Mouse (Mus musculus) fibroblast of lung, adult 2 months (primary cell): ENCODE measurements around the gene Zmynd11.
A peak's percentile ranks its signal among the peaks of the same experiment; 100 is the strongest.

Source experiments
- DNase-seq: peaks from one replicate; pipeline ENCODE4 v3.0.0-alpha.2; 2011; ENCODE audit warnings: low read depth

Zmynd11 gene

DNA sequence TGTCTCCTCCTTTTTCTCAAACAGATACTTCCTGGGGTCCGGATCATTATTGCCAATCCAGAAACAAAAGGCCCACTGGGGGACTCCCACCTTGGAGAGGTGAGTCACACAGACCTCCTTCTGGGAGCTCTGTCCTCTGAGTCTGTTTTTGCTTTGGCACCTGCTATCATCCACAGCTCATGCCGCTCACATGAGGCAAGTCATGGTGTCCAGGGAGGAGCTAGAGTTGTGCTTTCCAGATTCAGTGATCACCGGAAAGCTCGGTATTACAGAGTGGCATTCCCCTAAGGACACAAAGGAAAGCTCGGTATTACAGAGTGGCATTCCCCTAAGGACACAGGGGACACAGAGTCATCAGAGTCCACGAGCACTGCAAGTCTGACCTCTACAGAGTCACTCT is 108.5 kb downstream of the Zmynd11 start:
- DNase-seq = no peak

- DNase-seq = no peak
Measured at GRCm38 (mm10) chr13:9653018-9653417, 112.1 kb downstream of the Zmynd11 start.

DNA sequence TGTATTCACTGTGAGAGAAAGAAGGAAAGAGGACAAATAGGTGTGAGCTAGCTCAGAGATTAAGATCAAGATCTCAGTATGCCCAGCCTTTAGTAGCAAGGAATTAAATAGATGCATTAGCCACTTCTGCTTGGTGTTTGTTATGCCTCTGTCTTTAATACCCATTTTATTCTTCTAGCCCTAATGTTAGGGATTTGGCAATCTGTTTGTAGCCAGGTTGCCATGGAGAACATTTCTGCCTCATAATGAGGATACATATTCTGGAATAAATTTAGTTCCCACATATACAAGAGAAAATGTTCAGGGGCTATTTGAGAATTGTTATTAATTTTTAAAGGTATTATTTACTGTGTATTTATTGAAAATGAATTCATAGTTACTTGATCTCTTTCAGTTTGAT is 114.5 kb downstream of the Zmynd11 start:
- no peak for DNase-seq

DNA sequence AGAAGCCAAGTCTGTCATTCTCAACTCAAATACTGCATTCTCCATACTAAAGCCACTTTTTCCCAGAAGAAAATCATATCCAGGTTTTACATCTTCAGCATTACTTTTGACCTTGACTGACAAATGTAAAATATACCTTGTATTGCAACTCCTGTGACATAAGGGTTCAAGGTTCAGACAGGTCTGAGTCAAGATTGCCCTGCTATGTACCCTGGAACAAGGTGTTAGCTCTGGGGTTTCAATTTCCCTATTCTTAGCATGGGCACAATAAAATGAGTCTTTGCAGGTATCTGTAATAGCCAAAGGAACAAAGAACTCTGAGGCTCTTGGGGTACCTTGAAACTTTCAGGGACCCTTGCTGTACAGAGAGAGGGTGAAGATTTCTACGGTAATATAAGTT is 115.2 kb downstream of the Zmynd11 start:
- no peak for DNase-seq

DNA sequence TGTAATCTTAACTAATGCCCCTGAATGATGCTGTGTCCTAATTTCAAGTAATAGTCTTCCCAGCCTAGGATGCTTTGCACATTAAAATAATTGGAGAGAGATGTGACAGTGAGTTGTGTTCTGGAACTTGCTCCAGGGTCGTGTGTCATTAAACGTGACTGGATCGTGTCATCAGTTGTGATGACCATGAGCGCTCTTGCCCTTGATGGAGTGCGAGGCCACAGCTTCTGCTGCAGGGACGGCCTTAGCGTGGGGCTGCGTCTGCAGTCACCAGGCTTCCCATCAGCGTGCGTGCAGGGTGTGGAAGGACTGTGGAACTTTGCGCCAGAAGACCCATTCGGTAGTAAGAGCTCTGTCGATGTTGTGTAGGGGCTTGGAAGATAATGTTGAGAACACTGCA is 116.4 kb downstream of the Zmynd11 start:
- no peak for DNase-seq

DNA sequence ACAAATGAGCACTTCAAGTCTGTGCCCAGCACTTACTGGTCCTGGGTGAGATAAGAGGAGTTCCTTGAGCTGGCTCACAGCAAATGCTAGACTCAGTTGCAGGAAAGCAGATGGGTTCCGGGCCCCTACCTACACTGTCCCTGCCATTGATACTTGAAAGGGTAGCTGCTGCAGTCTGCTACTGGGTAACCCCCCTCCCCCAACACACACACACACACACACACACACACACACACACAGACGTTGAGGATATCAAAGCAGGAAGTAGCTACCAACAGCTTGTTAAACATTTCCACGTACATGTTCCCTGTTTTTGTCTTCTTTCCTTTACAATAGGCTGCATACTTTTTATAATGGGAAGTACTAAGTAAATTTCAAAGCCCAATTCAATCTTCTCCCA is 127.2 kb downstream of the Zmynd11 start:
- DNase-seq = no peak

DNA sequence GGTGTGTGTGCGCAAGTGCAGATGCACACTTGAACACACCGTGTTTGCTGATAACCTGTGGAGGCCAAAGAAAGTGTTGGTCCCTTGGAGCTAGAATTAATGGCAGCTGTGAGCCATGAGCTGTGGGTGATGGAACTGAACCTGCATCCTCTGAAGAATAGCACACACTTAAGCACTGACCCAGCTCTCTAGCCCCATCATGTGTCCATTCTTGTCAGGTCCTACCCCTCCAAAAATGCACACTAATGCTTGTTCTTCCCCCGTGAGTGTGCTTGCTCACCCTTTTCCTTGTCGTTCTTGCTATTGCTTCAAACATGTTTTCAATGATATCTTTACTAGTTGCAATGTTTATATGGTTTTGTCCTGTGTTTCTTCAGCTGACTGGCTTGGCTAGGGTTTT is 128.6 kb downstream of the Zmynd11 start:
- DNase-seq = peak; percentile 23

- DNase-seq = no peak
Measured at GRCm38 (mm10) chr13:9635951-9636350, 129.2 kb downstream of the Zmynd11 start.
